Mouse (Mus musculus) CH12.LX (cell line): Measurements from ENCODE around the gene Hoxb2. TPM values are rescaled to one million over a fixed set of nuclear protein-coding genes. Genes with fewer than 3 reads are reported as not detected.

ENCODE experiments used
- DNase-seq: peaks from one replicate; pipeline ENCODE4 v3.0.0-alpha.2; 2013; ENCODE audit errors: extremely low read depth
- H3K27ac ChIP-seq: 2 replicates; pipeline ENCODE4 v1.5.1; 2012; ENCODE audit warnings: low read depth, mild to moderate bottlenecking, control low read depth, moderate library complexity; ENCODE audit not compliant: insufficient read depth
- H3K27me3 ChIP-seq: replicated peaks from 2 replicates; pipeline ENCODE3; 2012; ENCODE audit warnings: inconsistent platforms
- H3K36me3 ChIP-seq, 2 experiments: replicated peaks in 1 of 2; 2 replicates each; pipeline versions ENCODE3 to v1.6.1; 2012; ENCODE audit warnings: inconsistent platforms in 1 of 2, low read length in 1 of 2, mild to moderate bottlenecking in 1 of 2, mixed read lengths in 1 of 2, moderate library complexity in 1 of 2; ENCODE audit not compliant: control insufficient read depth in 1 of 2, insufficient read depth in 1 of 2
- H3K4me1 ChIP-seq, 2 experiments: 2 replicates each; pipeline ENCODE4 v1.6.1; 2012; ENCODE audit warnings: inconsistent platforms in 1 of 2, moderate library complexity in 1 of 2; ENCODE audit not compliant: insufficient read depth in 2 of 2, control insufficient read depth in 1 of 2
- H3K4me2 ChIP-seq: 2 replicates; pipeline ENCODE4 v1.6.1; 2012; ENCODE audit warnings: low read depth, mild to moderate bottlenecking, control low read depth; ENCODE audit not compliant: poor library complexity, insufficient read depth, severe bottlenecking
- H3K4me3 ChIP-seq, 3 experiments: fragments of 150-350 bp in 1 of 3; sonication (generic) in 1 of 3; replicated peaks in 1 of 3; 2 replicates each; pipeline versions ENCODE3 to v1.5.1; 2011 to 2012; ENCODE audit warnings: low read depth in 2 of 3, low read length in 2 of 3, mild to moderate bottlenecking in 2 of 3, moderate library complexity in 2 of 3, control low read depth in 1 of 3, improper control_type of control experiment in 1 of 3, inconsistent platforms in 1 of 3, mixed read lengths in 1 of 3; ENCODE audit not compliant: poor library complexity in 1 of 3
- H3K79me2 ChIP-seq: replicated peaks from 2 replicates; pipeline ENCODE4 v1.6.1; 2012; ENCODE audit warnings: mild to moderate bottlenecking, moderate library complexity; ENCODE audit not compliant: control insufficient read depth, poor library complexity, insufficient read depth, severe bottlenecking; ENCODE audit errors: extremely low read depth
- H3K9ac ChIP-seq: 2 replicates; pipeline ENCODE4 v1.6.1; 2012; ENCODE audit warnings: low read depth, mild to moderate bottlenecking, control low read depth, moderate library complexity; ENCODE audit not compliant: insufficient read depth
- H3K9me3 ChIP-seq: replicated peaks from 2 replicates; pipeline ENCODE3; 2012; ENCODE audit warnings: low read length, inconsistent platforms, mixed read lengths
- CHD2 ChIP-seq: IDR thresholded peaks from 2 replicates; pipeline ENCODE4 v1.6.1; 2011; ENCODE audit warnings: low read length, improper control_type of control experiment
- E2F4 ChIP-seq: IDR thresholded peaks from 2 replicates; pipeline ENCODE4 v1.6.1; 2011; ENCODE audit warnings: low read depth, low read length, improper control_type of control experiment; ENCODE audit not compliant: insufficient replicate concordance
- ELF1 ChIP-seq: IDR thresholded peaks from 2 replicates; pipeline ENCODE4 v1.6.1; 2014; ENCODE audit warnings: low read depth, mild to moderate bottlenecking, inconsistent platforms, low read length, improper control_type of control experiment
- GABPA ChIP-seq: IDR thresholded peaks from 2 replicates; pipeline ENCODE4 v1.6.1; 2012; ENCODE audit warnings: low read depth, low read length, improper control_type of control experiment, inconsistent platforms; ENCODE audit not compliant: insufficient replicate concordance
- MAFK ChIP-seq: IDR thresholded peaks from 2 replicates; pipeline ENCODE4 v1.6.1; 2011; ENCODE audit warnings: low read length, improper control_type of control experiment; ENCODE audit not compliant: insufficient replicate concordance
- MAX ChIP-seq: IDR thresholded peaks from 2 replicates; pipeline ENCODE4 v1.6.1; 2011; ENCODE audit warnings: low read length, improper control_type of control experiment
- MAZ ChIP-seq: IDR thresholded peaks from 2 replicates; pipeline ENCODE4 v1.6.1; 2012; ENCODE audit warnings: low read depth, mild to moderate bottlenecking, inconsistent platforms, low read length, improper control_type of control experiment, moderate library complexity
- NELFE ChIP-seq: IDR thresholded peaks from 2 replicates; pipeline ENCODE4 v1.6.1; 2011; ENCODE audit warnings: low read depth, low read length, improper control_type of control experiment
- NRF1 ChIP-seq: IDR thresholded peaks from 2 replicates; pipeline ENCODE4 v1.6.1; 2014; ENCODE audit warnings: low read depth, mild to moderate bottlenecking, inconsistent platforms, low read length, improper control_type of control experiment, moderate library complexity
- POLR2A ChIP-seq: IDR thresholded peaks from 2 replicates; pipeline ENCODE4 v1.6.1; 2011; ENCODE audit warnings: low read depth, mild to moderate bottlenecking, improper control_type of control experiment, low read length
- RAD21 ChIP-seq: IDR thresholded peaks from 2 replicates; pipeline ENCODE4 v1.6.1; 2011; ENCODE audit warnings: low read depth, mild to moderate bottlenecking, low read length, improper control_type of control experiment, moderate library complexity
- RCOR1 ChIP-seq: conservative IDR thresholded peaks from 2 replicates; pipeline ENCODE4 v1.6.1; 2012; ENCODE audit warnings: low read depth, mild to moderate bottlenecking, inconsistent platforms, low read length, improper control_type of control experiment
- SIN3A ChIP-seq: IDR thresholded peaks from 2 replicates; pipeline ENCODE4 v1.6.1; 2012; ENCODE audit warnings: low read length, improper control_type of control experiment, inconsistent platforms
- TBP ChIP-seq: conservative IDR thresholded peaks from 2 replicates; pipeline ENCODE4 v1.6.1; 2011; ENCODE audit warnings: low read depth, low read length, improper control_type of control experiment
- TCF12 ChIP-seq: IDR thresholded peaks from 2 replicates; pipeline ENCODE4 v1.6.1; 2014; ENCODE audit warnings: low read depth, mild to moderate bottlenecking, inconsistent platforms, low read length, improper control_type of control experiment
- ZKSCAN1 ChIP-seq: IDR thresholded peaks from 2 replicates; pipeline ENCODE4 v1.6.1; 2012; ENCODE audit warnings: low read depth, inconsistent platforms, low read length, improper control_type of control experiment, borderline replicate concordance
- dilution Hi-C: fragments of 300-500 bp; cut with MboI; formaldehyde crosslinking; loops from 2 replicates; pipeline ENCODE4 v1.14.3; 2020; ENCODE audit warnings: low sequenced_read_pairs; ENCODE audit not compliant: extremely low pct_unique_long_range_greater_than_20kb, extremely low pct_ligation_motif_present
- in situ Hi-C: fragments of 300-500 bp; cut with MboI; formaldehyde crosslinking; loops from 3 replicates; pipeline ENCODE4 v1.14.3; 2019; ENCODE audit warnings: low sequenced_read_pairs, low pct_ligation_motif_present, low pct_unique_long_range_greater_than_20kb, mixed read lengths
- polyA plus RNA-seq: library from polyadenylated mRNA; unstranded; fragments of >175 nt; gene quantifications from 2 replicates; pipeline ENCODE4 v1.2.1, GENCODE M21; 2012; ENCODE audit warnings: low read depth; ENCODE audit not compliant: insufficient read length
- total RNA-seq, 2 experiments: library from RNA; depleted of rRNA; stranded (reverse); fragments of 300-350 nt in 1 of 2; fragments of >200 nt in 1 of 2; gene quantifications; 2 replicates each; pipeline ENCODE4 v1.2.3; 2012 to 2014

Hoxb2 gene
- total and polyA plus RNA-seq, 3 experiments: not detected

GRCm38 (mm10) chr11:96314671-96315343 is 35.5 kb upstream of the Hoxb2 start:
- no peak overlapping the region for H3K4me2 ChIP-seq
- H3K27ac ChIP-seq: no peak overlapping the region
- dilution Hi-C loops (no loop called here), in situ Hi-C loops (loop anchor here (25.0 kb wide), 1 partner anchor 222 kb away; no protein-coding TSS in a partner anchor)
- H3K4me1 ChIP-seq: peaks cover 4 to 26% of the 10 kb centered on the region in 2 experiments; a peak in 2 of 4 replicates
- no peak overlapping the region for H3K9ac ChIP-seq
- DNase-seq: no peak
- H3K36me3 ChIP-seq: no peaks in the 10 kb centered on the region
- H3K4me3 ChIP-seq: no peak overlapping the region
- no peaks in the 10 kb centered on the region for H3K9me3 ChIP-seq
- H3K27me3 ChIP-seq: peaks cover 49% of the 10 kb centered on the region
- no peaks in the 10 kb centered on the region for H3K79me2 ChIP-seq
- TF ChIP-seq CHD2 (no peak), RCOR1 (no peak), GABPA (no peak), POLR2A (no peak), RAD21 (no peak), MAX (no peak), NELFE (no peak), TBP (no peak), E2F4 (no peak), ELF1 (no peak), SIN3A (no peak), TCF12 (no peak)
- TF ChIP-seq, all 38 proteins: peak for 0

GRCm38 (mm10) chr11:96315344-96315681 is 35.0 kb upstream of the Hoxb2 start:
- Histone ChIP-seq H3K4me1 (peaks cover 4 to 28% of the 10 kb centered on the region in 2 experiments; a peak in 2 of 4 replicates), H3K4me3 (no peak overlapping the region), H3K27me3 (peaks cover 45% of the 10 kb centered on the region), H3K9ac (no peak overlapping the region), H3K4me2 (no peak overlapping the region), H3K9me3 (no peaks in the 10 kb centered on the region), H3K79me2 (no peaks in the 10 kb centered on the region), H3K27ac (no peak overlapping the region), H3K36me3 (peaks cover 0 to 3% of the 10 kb centered on the region in 2 experiments)
- no peak for DNase-seq
- dilution Hi-C loops: no loop called here
- TF ChIP-seq NRF1 (no peak), MAZ (no peak), MAFK (no peak), ZKSCAN1 (no peak)
- in situ Hi-C loops: loop anchor here (25.0 kb wide), 1 partner anchor 222 kb away; no protein-coding TSS in a partner anchor
